Mouse (Mus musculus) c-Kit-positive CD71-positive TER-119-negative erythroid progenitor cells, embryonic 14.5 days (primary cell): ENCODE measurements around the gene Tank.
A peak's percentile ranks its signal among the peaks of the same experiment; 100 is the strongest.

ENCODE experiments used
- DNase-seq: peaks from one replicate; pipeline ENCODE4 v3.0.0-alpha.2; 2013; ENCODE audit warnings: low read depth

Gene Tank

GRCm38 (mm10) chr2:61656421-61657411 is 78.3 kb downstream of the Tank start:
- DNase-seq, result peak; percentile 50

- DNase-seq, result no peak
Measured at GRCm38 (mm10) chr2:61659254-61659653, 80.9 kb downstream of the Tank start.

- DNase-seq, result no peak
Measured at GRCm38 (mm10) chr2:61662833-61663232, 84.4 kb downstream of the Tank start.

- no peak for DNase-seq
Measured at GRCm38 (mm10) chr2:61663573-61664241, 85.3 kb downstream of the Tank start.

GRCm38 (mm10) chr2:61667420-61667819 is 89.0 kb downstream of the Tank start:
- no peak for DNase-seq

- DNase-seq, result peak; percentile 44
Measured at GRCm38 (mm10) chr2:61668260-61668659, 89.9 kb downstream of the Tank start.

- no peak for DNase-seq
Measured at GRCm38 (mm10) chr2:61674555-61674954, 96.2 kb downstream of the Tank start.

GRCm38 (mm10) chr2:61681572-61681971 is 103.2 kb downstream of the Tank start:
- no peak for DNase-seq

GRCm38 (mm10) chr2:61686533-61686932 is 108.1 kb downstream of the Tank start:
- no peak for DNase-seq

- DNase-seq, result no peak
Measured at GRCm38 (mm10) chr2:61689086-61689485, 110.7 kb downstream of the Tank start.
